Comparison of ENCODE assay signal across 8 mouse cellular contexts in genomic region chr2:106002835-106003739, GRCm38 (mm10). TPM values are rescaled to one million over a fixed set of nuclear protein-coding genes. Genes with fewer than 3 reads are reported as not detected.
DNase-seq lines count a peak whose midpoint lies in the region; ATAC-seq lines count a peak whose summit lies in the region.

Dnajc24 (minus strand) TSS chr2:106003549.

- 3% methylated on average over 44 of the region's 44 CpGs for WGBS in hindbrain, embryonic 14.5 days

- H3K36me3 ChIP-seq in hindbrain, embryonic 14.5 days (replicated peaks; ENCODE audit: control insufficient read depth, insufficient read depth), result no peaks in the 10 kb centered on the region; the same call in 1 of the 2 replicates

- peak within 1 kb of the TSS; percentile 83 for H3K9ac ChIP-seq in hindbrain, embryonic 14.5 days

- peaks cover 2% of the 10 kb centered on the region; the same call in 1 of the 2 replicates for H3K27me3 ChIP-seq in hindbrain, embryonic 14.5 days (ENCODE audit: control insufficient read depth, insufficient read depth, low read length)

- H3K4me2 ChIP-seq in hindbrain, embryonic 14.5 days (replicated peaks), result peak within 1 kb of the TSS; percentile 58

- no peaks in the 10 kb centered on the region for H3K9me3 ChIP-seq in hindbrain, embryonic 14.5 days (ENCODE audit: control insufficient read depth, low read length)

- H3K4me1 ChIP-seq in hindbrain, embryonic 14.5 days (replicated peaks; ENCODE audit: control insufficient read depth, insufficient read depth, low read length), result peaks cover 11% of the 10 kb centered on the region

- H3K27ac ChIP-seq in hindbrain, embryonic 14.5 days, result peak within 1 kb of the TSS; percentile 68

- peak; percentile 95 for DNase-seq in R1 (ENCODE audit: low read depth, low spot score)
- peak; percentile 91 to 92 for DNase-seq in cerebellum, postnatal 25 days
- DNase-seq in frontal cortex, postnatal 25 days (ENCODE audit: low spot score in 2 of 2), result peak; percentile 86 to 92
- DNase-seq in hindbrain, embryonic 14.5 days (ENCODE audit: low spot score), result peak; percentile 95
- peak; percentile 91 to 93 for DNase-seq in layer of hippocampus, postnatal 36 days
- DNase-seq in lung, postnatal 36 days, result peak; percentile 89
- peak; percentile 97 for DNase-seq in retina, postnatal 1 day
- DNase-seq in urinary bladder, adult 18-20 months (ENCODE audit: low spot score in 2 of 2), result peak; percentile 84 to 91

- peak; percentile 98 for ATAC-seq in hindbrain, embryonic 14.5 days (ENCODE audit: low FRiP score)

- H3K4me3 ChIP-seq in hindbrain, embryonic 14.5 days (replicated peaks; ENCODE audit: low read length), result peak within 1 kb of the TSS; percentile 71

RNA-seq across cellular contexts. Expression of gene Dnajc24, which starts in this region (rescaled TPM):
- polyA plus RNA-seq in hindbrain, embryonic 14.5 days (2014; fragmentation: Nextera tagmentation; extraction: Ambion mirVana), result 23.3 and 25.2 TPM in 2 replicates
- 10 to 100 TPM; 24.1 to 28.1 TPM for total RNA-seq in layer of hippocampus, postnatal 36 days (2021)

Comparison
In these comparisons a context has a peak if more than half of its experiments do, and no peak if none do; other contexts are left out.
1. Peak in every context shown above with its lines: DNase-seq, ATAC-seq, H3K4me3 ChIP-seq and H3K27ac ChIP-seq.